Mouse (Mus musculus) lung, adult 2 months (tissue): ENCODE data around the gene Sec24b.

Source experiments
- CTCF ChIP-seq: fragments of 200-500 bp; IDR thresholded peaks from 2 replicates; pipeline ENCODE4 v1.5.1; 2011; ENCODE audit warnings: mild to moderate bottlenecking, low read length, control low read depth; ENCODE audit not compliant: insufficient read depth
- POLR2A ChIP-seq: fragments of 200-500 bp; IDR thresholded peaks from 2 replicates; pipeline ENCODE4 v1.6.1; 2011; ENCODE audit warnings: low read depth, mild to moderate bottlenecking, control low read depth, low read length, borderline replicate concordance; ENCODE audit errors: extremely low read depth

DNA sequence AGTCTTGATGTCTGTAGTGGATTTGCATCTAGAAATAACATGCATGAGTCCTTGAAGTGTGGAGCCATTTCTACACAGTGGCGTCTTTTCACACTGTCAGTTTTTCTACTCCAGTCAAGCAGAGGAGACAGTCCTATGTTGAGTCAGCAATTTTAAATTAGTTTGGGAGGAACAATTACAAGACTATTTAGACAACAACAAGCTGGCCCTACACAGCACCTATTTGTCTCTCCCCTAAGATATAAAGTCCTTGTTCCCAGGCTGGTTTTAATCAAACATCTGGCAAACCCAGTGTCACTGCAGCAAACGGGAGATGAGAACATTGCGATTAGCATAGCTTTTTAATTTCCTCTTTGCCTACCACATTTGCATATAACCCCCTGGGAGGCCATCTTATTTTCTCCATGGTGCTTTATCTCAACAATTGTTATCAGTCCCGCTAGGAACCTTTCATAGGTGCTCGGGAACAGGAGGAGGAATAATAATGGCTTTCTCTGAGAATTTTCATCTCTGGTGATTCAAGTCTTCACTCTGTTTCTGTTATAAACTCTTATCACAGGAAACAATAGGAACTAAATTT is 32.9 kb upstream of the Sec24b start:
- TF ChIP-seq CTCF = no peak
- TF ChIP-seq POLR2A = no peak
